Mouse (Mus musculus) thymus, postnatal 4 days (tissue): ENCODE data around the gene Rnaseh2a.

ENCODE experiments used
- DNase-seq: peaks from one replicate; pipeline ENCODE4 v3.0.0; 2021

The Rnaseh2a gene

DNA sequence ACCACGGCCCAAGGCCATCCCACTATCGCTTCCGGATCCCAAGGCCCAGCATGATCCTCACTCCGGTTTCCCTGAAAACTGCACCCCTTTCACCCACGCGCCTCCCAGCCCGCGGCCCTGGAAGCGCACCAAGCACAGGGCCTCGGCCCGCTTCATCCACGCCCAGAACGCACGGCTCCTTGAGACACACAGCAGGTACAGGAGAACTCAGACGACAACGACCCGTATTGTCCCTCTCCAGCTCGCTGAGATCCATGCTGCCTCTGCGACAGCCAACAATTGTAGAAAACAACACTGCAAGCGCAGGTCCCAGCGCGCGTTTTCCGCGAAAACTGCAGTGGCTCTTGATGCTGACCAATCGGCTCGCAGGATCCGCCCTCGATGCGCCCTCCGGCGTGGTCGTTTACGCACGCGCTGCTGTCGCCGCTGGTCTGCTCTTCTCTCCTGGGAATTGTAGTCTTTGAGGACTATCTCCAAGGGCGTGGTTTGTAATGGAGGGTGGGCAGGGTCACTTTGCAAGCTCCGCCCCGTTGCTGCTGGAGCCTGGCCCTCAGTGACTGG, 3.8 kb downstream of the Rnaseh2a start:
- DNase-seq, result peak; percentile 90

DNA sequence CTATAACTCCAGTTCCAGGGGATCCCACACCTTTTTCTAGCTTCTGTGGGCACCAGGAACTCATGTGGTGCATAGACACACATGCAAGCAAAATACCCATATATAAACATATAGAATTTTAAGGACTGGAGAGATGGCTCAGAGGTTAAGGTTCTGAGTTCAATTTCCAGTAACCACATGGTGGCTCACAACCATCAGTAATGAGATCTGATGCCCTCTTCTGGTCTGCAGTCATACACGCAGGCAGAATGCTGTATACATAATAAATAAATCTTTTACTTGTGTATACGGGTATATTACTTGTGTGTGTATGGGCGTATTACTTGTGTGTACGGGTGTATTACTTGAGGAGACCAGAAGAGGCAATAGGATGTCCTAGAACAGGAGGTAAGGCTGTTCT, 5.6 kb downstream of the Rnaseh2a start:
- no peak for DNase-seq

DNA sequence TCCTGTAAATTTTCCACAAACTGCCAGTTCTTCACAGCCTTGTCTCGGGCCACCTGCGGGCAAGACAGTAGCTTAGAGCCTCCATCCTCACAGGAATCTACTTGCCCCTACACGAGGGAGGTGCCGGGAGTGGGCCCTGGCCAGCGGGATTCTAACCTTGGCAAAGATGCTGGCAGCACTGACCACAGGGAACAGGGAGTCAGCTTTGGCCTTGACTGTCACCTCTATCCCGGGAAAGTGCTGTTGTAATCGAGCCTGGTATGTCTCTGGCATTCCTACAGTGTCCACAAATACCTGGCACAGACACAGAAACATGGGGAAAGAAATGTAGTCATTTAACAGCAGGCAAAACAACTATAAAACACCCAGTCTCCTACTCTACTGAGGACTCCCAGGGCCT, 9.8 kb downstream of the Rnaseh2a start:
- no peak for DNase-seq

DNA sequence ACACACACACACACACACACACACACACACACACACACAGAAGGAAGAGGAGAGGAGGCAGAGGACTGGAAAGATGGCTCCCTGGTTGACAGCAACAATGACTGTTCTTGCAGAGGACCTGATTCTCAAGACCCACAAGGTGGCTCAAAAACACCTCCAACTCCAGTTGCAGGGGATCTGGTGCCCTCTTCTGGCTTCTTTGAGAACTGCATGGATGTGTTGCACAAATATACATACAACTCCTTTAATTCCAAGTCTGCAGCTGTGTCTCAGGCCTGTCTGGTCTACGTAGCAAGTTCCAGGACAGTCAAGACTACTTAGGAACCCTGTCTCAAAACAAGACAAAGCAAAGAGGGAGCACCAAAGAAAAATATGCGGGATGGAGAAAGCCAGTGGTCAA, 12.8 kb downstream of the Rnaseh2a start:
- peak; percentile 87 for DNase-seq

DNA sequence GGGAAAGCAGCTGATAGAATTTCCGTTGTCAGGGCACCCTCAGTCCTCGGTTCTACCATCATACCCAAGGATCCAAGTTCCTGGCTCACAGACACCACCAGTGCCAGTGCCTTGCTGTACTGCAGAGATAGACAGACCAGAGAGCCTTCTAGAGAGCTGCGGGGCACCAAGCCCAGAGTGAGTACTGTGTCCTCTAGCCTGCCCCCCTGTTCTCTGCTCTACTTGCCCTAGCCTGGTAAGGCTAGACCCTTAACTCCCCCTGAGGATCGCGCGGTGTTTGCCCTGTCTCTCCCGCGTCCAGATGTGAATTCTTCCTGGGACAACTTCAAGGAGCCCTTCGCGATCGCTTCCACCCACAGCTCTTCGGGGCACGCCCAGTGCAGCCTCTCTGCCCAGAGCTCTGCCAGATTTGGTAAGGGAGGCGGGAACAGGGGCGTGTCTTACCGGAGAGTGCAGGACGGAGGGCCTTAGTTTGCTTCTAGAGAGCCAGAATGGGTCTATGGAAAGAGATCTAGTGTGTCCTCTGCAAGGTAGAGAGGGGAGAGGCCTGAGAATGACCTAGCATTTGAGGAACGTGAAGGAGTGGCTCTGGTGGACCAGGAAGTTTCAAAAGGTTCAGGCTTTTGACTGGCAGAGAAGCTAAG, 16.8 kb downstream of the Rnaseh2a start:
- no peak for DNase-seq

DNA sequence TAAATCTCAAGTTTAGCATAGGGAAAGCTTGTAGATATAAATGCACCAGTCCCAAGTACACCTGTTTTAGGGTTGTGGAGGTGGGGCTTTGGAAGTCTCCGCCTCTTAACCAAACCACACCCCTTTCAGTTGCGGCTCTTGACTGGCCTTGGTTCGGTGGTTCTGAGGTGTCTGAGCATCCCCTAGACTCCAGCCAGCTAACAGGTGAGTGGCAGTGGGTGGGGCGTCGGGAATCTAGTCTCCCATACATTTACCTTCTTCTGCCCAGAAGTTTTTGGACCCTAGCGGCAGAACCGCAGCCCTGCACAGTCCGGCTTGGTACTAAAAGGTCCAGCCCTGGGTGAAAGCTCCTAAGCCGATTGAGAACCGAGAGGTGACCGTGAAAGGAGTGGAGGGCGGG, 19.8 kb downstream of the Rnaseh2a start:
- no peak for DNase-seq

DNA sequence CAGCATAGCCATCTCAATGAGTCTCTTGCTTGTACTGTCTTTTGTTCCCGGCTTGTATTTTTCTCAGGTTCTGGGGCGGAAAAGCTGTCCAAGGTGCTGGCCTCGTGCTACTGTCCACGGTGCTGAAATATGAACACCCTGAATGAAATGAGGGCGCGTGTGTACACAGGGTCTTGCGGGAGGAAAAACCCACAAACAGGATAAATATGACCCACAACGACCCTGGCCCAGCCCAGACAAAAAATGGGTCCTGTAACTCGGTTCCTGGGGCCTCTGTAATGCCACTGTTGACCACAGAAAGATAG, 22.4 kb downstream of the Rnaseh2a start:
- peak; percentile 68 for DNase-seq

DNA sequence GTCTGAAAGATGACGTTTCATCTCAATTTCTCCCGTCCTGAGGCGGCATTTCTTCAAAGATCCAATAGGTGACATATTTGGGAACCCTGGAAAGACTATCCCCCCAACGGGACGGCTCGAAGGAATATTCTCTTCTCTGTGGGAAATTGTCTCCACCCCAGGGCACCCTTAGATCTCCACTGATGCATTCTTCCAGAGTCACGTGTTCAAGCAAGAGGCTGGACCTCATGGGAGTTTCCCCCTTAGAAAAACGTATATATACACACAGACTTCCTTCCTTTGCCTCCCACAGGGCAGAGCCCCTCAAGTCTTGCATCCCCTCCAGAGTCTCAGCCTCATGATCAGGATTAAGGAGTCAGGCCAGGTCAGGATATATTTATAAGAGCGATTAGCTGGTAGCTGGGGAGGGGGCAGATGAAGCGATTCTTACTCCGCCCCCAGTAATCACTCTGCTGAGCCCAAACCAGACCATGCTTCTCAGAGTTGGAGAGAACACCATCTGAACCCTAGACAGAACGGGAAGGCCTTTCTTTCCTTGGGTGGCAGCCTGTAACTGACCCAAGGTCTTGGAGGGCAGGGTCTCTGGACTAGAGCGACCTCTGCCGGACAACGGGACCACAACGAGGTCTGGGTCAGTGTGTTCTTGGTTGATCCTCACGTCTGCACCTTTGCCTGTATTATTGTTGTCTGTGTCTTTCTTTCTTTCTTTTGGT, 22.9 kb downstream of the Rnaseh2a start, which contains the start of gene Rtbdn:
TSS of gene Rtbdn (plus strand) at position 464 of the 713 bp plus-strand sequence.
- no peak for DNase-seq

DNA sequence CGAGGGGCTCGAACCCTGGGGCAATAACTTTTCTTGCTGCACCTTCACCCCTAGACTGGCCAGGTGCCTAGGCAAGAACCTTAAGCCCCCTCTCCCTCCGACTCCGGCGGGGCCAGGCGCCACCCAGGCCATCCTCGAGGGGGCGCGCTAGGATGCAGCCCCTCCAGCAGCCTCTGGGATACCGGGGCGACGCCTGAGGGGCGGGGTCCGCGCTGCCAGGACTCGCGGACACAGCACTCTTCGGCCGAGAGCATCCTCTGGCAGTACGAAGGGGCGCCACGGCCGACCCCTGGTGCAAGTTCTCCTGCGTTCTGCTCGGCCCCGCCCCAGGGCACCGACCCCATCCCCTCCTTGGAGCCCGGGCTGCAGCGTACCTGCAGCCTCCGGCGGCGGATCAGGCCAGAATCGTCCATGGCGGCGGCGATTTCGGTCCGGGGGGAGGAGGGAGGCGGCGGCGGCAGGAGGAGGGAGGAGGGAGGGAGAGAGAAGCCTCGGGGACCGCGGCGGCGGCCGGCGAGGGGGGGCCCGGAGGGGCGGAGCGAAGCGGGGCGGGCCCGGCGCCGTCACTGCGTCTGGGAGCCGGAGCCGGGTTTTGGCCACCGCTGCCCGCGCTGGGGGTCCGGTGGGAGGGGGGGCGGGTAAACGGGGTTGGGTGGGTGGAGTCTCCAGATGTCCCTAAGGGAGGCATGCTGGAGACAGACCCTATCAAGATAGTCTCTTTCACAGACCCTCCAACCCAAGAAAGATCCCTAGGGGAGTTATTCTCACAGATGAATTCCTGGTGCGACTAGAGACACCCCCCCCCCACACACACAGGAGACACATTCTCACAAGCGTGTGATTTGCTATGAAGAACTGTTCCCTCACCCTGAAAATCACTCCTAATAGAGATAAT, 23.7 kb downstream of the Rnaseh2a start:
- peak; percentile 61 for DNase-seq

DNA sequence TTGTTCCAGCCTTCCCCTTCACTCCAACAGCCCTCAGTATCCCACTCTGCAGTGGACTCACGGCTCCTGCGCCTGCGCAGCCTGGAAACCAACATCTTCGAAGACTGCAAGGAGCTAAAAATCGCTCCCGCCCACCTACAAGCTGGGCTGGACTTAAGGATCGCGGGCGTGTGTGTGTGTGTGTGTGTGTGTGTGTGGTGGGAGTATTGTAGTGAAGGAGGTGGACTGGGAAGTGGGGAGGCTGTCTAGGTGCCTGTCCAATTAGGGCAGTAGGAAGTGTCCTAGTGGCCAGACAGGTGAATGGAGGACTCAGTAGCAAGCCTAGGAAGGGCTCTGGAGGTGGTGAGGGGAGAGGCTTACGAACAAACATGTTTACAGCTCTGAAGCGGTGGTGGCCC, 24.3 kb downstream of the Rnaseh2a start:
- no peak for DNase-seq

DNA sequence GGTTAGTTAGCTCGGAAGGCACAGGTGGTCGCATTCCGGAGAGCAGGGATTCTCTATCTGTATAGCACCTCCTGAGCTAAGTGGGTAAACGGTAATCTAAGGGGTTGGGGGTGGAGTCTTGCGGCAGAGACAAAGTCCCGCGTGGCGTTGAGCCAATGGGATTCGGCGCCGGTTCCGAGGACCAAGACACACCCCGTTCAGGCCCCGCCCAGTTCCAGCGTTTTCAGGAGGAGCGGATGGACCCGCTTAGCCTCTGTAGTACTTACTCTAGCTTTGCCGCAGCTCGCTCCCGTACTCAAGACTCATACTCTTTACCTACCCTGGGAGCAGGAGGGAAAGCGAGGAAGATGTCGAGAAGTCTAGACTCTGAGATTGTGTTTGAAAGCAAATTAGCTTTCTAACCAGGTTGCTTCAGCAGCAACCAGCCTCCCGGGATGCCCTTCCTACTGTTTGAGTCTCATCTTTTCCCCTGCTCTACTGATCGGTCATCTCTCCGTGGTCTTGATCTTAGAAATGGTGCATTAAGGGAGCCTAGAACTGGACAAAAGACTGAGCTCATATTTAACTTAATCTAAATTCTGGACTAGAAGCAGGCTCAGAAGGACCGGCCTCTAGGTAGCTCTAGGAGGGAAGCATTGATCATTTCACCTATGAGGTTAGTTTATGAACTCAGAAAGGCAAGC, 24.9 kb downstream of the Rnaseh2a start:
- peak; percentile 75 for DNase-seq

DNA sequence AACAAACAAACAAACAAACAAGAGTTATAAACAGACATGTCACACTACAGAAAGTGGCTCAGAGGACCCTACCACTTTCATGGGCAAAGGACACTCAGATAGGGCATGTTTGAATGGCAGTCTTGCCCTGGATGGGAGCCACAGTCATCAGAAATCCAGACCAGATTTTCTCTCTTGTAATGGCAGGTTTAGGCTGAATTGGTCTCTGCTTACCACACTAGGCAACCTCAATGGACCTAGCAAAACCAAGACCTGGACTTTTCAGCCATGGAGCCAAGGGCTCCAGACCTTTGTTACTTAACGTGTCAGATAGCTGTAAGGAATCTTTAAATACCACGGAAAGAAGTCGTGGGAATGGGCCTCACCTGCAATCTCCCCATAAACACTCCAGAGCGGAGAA, 25.9 kb downstream of the Rnaseh2a start:
- DNase-seq, result no peak

DNA sequence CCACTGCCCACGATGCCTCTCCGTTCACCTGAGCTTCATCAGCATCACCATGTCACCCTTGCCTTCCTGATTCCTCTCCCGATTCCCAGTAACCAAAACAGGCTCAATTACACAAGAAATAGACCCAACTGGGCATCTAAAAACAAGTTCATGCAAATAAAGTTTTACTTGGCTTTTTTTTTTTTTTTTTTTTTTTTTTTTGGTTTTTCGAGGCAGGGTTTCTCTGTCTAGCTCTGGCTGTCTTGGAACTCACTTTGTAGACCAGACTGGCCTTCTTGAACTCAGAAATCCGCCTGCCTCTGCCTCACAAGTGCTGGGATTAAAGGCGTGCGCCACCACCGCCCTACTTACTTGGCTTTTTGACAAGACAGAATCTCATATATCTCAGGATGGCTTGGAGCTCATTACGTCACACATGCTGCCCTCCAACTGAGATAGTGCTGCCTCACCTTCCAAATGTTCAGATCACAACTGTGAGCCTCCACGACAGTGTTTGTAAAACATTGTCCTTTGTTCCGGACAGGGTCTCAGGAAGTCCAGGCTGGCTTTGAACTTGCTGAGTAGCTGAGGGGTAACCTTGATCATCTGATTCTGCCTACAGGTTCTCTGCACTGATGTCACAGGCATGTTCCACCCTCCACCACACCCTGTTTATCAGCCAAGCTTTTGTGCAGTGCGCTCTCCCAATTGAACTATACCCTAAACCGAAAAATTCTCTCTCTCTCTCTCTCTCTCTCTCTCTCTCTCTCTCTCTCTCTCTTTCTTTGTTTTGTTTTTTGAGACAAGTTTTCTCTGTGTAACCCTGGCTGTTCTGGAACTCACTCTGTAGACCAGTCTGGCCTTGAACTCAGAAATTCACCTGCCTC, 31.7 kb downstream of the Rnaseh2a start:
- no peak for DNase-seq

DNA sequence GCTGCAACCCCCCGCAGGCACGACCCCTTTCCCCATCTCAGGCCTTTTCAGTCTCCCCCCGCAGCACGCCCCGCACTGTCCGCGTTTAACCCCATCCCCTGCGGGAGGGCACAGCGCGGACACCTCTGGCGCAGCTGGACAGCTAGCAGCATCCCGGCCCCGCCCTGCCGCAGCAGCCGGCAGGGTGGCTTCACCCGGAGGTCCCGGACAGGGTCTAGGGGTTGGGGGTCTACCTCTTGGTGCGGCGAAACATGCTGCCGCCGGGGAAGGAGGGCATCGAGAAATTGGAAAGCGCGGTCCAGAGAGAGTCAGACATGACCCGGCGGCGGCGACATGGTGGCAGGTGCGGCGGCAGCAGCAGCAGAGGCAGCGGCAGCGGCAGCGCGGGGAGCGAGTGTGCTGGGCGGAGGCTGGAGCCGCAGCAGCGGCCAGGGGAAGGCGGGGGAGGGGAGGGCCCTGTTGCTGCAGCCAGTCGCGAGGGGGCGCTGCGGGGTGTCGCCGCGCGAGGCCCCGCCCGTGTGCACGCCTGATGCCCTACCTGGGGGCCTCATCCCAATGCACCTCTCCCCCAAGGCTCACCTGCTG, 32.5 kb downstream of the Rnaseh2a start, which contains the start of gene Mast1:
TSS of gene Mast1 (minus strand) at position 398 of the 585 bp plus-strand sequence.
- DNase-seq, result peak; percentile 80

DNA sequence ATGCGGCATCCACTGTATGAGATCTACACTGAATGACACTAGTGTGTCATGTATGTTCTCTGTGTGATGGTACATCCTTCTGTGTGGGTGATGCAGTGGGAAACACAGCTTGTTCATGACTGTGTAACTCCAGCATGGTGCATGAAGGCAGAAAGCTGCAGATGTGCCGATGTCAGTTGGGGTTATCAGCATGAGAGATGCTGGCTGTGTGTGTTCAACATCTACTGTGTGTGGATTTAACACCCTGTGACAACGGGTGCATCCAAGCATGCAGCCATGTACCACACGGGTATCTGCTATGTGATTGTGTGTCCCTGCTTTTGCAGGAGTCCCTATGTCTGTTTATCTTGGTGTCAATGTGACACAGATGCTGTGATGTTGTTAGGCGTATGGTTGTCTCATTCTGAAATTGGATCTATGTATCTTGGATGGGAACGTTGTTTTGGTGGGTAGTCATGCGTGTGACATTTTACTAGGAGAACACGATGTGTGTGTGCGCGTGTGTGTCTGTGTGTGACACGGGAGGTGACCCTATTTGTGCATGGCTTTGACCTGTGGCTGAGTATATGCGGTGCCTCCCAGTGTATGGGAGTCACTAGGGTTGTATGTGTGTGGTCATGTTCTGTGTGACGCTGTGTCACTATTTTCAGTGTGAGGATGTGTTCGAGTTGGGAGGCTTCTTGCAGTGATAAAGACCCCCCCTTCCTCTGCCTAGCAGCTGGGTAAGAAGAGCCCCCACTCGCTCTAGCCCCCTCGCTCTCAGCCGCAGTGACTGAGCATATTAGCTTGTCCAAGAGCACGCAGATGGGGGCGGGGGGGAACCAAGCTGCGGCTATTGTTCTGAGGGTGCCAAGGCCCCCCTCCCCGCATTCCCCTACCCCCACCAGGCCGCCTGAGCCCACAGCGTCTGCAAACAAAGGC, 33.3 kb downstream of the Rnaseh2a start:
- no peak for DNase-seq

DNA sequence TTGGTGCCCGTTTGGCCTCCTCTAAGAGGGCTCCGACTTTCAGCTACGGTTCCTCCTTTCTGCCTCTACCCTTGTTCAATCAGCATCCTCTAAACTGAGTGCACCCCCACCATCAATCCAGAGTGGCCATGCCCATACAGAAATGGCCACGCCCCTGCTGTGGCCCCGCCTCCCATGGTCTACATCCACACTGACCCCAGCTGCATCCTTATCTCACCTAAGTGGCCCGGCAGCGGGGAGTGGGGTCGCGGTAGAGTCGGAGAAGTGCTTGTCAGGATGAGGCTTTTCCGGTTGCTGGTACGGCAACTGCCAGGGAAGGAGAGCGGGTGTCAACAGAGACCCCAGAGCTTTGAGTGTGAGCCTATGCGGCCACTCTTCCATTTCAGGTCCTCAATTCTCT, 34.1 kb downstream of the Rnaseh2a start:
- DNase-seq, result no peak

DNA sequence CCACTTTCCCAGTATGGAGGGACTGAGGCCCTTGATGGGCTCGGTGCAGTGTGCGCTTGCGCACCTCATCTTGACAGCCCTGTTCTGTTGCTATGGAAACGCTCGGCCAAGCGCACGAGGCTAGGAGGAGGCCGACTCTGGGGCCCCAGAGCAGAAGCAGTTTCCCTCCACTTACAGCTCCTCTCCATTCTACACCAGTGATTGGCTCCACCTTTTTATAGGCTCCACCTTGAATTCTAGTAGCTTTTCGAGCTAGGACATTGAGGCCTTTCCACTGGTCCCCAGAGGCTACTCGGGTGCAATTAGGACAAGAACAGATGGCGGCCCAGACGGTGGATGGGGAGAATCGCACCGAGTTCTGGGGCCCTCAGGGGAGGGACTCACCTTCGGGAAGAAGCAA, 34.7 kb downstream of the Rnaseh2a start:
- DNase-seq, result no peak

DNA sequence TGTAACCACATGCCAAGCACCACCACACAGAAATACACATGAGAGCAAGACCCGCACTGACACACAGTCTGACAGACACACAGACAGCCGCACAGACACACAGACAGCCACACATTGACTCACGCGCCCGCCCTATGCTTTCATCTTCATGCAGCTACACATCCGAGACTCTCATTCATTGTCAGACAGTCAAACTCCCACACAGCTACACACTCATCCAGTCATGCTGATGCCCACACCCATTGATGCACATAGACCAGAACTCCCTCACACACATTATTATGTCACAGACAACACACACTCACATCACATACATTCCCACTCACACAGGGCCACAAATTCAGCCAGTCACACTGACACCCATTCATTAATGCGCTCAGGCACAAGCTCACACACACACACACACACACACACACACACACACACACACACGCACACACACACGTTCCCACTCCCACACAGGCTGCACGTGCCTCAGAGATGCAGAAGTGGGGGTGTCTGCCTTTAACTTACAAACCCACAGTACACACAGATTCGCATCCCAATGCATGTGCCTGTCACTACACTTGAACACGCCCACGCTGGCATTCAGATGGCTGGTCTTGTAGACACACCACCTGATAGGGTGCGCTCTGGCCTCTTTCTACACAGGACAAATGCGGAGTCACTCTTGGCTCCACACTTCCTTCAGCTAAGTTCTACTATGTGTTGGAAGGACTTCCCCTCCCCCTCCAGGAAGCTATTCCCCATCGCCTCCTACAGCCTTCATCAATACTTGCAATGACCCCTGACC, 35.6 kb downstream of the Rnaseh2a start:
- no peak for DNase-seq

DNA sequence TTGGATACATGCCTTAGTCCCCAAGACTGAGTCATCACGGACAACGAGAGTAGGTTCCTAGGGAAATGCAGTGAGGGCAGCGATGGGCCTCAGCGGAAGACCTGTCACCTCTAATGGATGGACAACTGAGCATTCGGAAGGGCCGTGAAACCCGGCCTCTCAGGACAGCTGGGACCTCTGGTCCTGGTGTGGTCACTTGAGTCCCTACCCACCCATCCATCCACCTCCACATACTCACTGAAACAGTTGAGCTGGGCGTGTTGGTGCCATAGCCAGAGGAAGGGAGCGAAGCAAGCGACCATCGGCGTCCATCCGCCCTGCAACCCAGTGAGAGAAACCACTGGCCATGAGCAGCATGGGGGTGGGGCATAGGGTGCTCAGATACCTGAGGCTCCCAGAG, 39.0 kb downstream of the Rnaseh2a start:
- no peak for DNase-seq
